Mouse (Mus musculus) bone marrow macrophage, adult 2 months (primary cell): ENCODE measurements around the gene Nab1.

Experiments
- CTCF ChIP-seq: IDR thresholded peaks from 2 replicates; pipeline ENCODE4 v1.5.1; 2012; ENCODE audit warnings: low read depth, mild to moderate bottlenecking, low read length, moderate library complexity
- POLR2A ChIP-seq: IDR thresholded peaks from 2 replicates; pipeline ENCODE4 v1.6.1; 2012; ENCODE audit warnings: mild to moderate bottlenecking, low read depth, low read length, borderline replicate concordance

GRCm38 (mm10) chr1:52465830-52466229, 34.6 kb downstream of the Nab1 start:
- no peak for TF ChIP-seq CTCF
- TF ChIP-seq POLR2A, result no peak
